Mouse (Mus musculus) right cerebral cortex, adult 2 months (tissue): ENCODE measurements around the gene Rab20.

ENCODE experiments used
- DNase-seq, 2 experiments: peaks; one replicate each; pipeline ENCODE4 v3.0.0; 2021 to 2022; ENCODE audit warnings: low spot score in 2 of 2

The Rab20 gene

GRCm38 (mm10) chr8:11454228-11454627 is 24.3 kb downstream of the Rab20 start:
- DNase-seq: no peak

DNA sequence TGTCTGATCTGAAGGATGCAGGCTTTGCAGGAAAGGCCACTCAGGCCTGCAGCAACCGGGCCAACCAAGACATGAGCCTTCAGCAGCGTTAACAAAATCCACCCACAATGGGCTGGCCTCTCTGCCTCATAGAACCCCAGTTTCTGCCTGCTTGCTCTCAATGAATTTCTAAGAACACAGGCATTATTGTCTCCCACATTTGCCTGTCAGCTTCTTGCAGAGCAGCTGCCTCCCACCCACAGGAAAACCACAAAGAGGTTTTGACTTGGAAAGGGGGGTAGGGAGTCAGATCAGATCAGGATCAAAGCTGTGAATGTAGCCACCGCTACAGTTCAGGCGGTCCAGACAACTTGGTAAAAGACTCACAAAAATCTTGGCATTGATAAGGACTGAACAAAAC is 25.5 kb downstream of the Rab20 start:
- DNase-seq: no peak

- no peak for DNase-seq
Observed at GRCm38 (mm10) chr8:11452559-11452958, 26.0 kb downstream of the Rab20 start.

GRCm38 (mm10) chr8:11452152-11452551 is 26.4 kb downstream of the Rab20 start:
- DNase-seq: no peak

DNA sequence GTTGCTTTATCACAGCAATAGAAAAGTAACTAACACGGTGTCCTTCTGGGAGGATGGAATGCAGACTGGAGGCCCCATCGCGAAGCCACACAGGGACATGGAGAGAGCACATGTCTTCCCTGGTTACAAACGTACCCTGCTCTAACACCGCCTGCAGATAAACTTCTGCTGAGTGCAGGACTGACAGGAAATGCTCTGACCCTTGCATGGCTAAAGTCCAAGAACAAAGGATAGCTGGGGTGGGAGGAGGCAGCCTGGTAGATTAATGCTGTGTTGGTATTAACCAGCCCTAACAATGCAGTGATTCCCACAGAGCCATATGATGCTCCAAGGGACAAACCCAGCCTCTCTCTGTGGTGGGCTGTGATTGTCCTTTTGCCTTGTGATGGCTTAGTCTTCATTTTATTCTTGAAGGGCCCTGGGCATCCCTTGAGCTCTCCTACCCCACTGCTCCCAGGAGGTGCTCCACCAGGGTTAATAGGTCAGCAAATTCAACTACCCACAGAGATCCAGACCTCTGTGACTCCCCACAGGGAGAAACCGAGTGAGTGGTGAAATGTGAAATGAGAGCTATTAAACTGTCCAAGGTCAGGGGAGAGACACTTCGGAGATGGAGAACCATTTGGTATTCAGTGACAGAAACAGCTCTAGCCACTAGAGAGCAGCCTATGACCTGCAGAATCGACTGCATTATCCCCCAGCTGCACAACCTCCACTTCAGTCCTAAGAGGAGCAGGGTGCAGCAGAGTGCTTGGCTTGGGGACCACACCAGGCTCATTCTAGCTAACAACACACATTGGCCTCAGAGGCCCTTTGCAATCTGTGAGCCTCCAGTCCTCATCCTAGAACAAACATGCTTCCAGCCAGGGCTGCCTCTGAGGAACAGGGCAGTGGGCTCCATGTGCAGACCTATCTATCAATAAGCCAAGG is 28.1 kb downstream of the Rab20 start:
- no peak for DNase-seq

GRCm38 (mm10) chr8:11447910-11448570 is 30.5 kb downstream of the Rab20 start:
- no peak for DNase-seq

- no peak for DNase-seq
Observed at GRCm38 (mm10) chr8:11445790-11446189, 32.7 kb downstream of the Rab20 start.

GRCm38 (mm10) chr8:11444216-11444615 is 34.3 kb downstream of the Rab20 start:
- no peak for DNase-seq

DNA sequence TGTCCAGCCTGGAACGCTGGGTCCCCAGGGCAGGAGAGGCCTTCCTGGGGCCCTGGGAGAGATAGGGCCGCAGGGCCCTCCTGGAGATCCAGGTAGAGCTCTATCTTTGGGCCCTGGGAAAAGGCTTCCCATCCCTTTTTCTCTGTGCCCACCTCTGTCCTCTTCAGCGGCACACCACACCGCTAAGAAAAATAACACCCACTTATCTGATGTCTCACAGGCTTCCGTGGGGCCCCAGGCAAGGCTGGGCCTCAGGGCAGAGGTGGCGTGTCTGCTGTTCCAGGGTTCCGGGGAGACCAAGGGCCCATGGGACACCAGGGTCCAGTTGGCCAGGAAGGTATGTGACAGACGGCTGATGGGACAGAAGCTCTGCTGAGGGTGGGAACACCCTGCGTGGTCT is 34.9 kb downstream of the Rab20 start:
- no peak for DNase-seq

- DNase-seq: no peak
Observed at GRCm38 (mm10) chr8:11441291-11441690, 37.2 kb downstream of the Rab20 start.

DNA sequence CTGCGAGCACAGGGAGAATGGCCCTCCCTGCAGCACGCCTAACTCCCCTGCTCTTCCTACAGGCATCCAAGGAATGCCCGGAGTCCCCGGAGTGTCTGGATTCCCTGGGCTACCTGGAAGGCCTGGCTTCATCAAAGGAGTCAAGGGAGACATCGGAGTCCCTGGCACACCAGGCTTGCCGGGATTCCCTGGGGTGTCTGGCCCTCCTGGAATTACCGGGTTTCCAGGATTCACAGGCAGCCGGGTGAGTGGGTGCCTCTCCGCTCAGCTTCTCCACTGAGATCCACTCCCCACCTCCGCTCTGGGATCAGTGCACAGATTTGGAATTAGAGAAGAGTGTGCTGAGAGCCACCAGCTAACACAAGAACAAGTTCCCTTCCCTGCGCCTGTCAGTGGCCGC is 40.6 kb downstream of the Rab20 start:
- peak; percentile 54 to 65 for DNase-seq

- no peak for DNase-seq
Observed at GRCm38 (mm10) chr8:11430688-11431087, 47.8 kb downstream of the Rab20 start.

- no peak for DNase-seq
Observed at GRCm38 (mm10) chr8:11423091-11423490, 55.4 kb downstream of the Rab20 start.

- peak; percentile 36 to 41 for DNase-seq
Observed at GRCm38 (mm10) chr8:11421968-11422367, 56.5 kb downstream of the Rab20 start.

DNA sequence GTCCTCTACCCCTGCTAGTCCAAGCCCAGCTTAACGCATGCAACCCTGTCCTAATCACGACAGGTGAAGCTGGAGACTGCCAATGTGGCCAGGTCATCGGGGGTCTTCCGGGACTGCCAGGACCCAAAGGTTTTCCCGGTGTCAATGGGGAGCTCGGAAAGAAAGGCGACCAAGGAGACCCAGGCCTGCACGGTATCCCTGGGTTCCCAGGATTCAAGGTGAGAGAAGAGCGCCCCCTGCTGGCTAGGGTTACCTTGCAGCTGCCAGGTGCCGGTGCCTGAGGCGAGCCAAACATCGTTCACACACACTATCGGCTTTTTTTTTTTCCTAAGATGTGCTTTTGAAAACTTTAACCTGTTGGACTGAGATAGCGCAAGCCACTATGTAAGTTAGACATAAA is 57.4 kb downstream of the Rab20 start:
- peak; percentile 53 to 55 for DNase-seq

DNA sequence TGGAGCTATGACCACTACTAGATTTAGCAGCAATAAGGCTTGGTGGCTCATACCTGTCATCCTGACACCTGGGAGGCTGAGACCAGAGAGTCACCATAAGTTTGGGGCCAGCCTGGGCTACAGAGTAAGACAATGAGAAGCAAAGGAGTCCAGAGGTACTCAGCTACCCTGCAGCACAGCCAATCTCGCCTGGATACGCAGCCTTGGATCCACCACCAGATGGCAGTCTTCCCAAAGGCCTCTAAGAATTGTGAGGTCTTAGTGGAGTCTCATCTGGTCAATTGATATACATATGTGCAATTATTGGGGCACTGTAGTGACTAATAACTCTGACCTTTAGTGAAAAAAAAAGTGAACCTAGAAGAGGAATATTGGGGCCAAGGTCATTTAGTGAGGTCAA is 58.9 kb downstream of the Rab20 start:
- DNase-seq: peak; percentile 58 to 63

- DNase-seq: peak; percentile 60 to 79
Observed at GRCm38 (mm10) chr8:11419232-11419631, 59.3 kb downstream of the Rab20 start.

DNA sequence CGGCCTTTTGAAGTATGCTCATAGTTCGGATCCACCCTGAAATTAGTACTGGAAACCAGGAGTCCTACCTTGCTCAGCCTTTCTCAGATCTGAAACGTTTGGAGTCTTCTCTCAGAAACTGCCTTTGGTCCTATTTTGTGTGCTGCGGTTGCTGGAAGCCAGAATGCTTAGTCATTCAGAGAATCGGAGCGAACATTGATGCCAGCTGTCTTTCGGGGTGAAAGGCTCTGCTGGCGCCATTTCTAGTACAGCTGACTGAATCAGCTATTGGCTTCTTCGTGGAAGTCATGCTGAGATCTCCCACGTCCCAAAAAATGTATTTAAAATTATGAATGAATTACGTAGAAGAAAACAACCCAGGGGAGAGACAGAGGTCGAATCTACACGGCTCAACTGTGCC is 60.7 kb downstream of the Rab20 start:
- DNase-seq: peak; percentile 56 to 60

- DNase-seq: no peak
Observed at GRCm38 (mm10) chr8:11415089-11415488, 63.4 kb downstream of the Rab20 start.

DNA sequence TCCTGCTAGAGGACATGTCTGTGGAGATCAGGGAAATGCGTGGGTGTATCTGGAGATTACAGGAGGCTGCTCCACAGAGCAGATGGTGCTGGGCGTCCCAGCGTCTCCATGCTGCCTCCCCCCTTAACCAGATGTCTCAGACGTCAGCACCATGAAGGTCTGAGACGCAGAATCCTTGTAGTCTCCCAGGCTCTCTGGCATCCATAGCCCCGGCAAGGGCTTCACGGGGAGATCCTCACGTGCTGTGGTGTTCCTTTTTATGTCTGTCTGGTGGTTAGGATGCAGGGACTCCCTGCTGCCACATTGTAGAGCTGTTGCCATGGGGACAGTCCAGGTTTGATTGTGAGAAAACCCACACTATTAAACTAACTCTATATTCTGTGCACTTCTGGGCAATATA is 64.2 kb downstream of the Rab20 start:
- peak; percentile 75 to 83 for DNase-seq

DNA sequence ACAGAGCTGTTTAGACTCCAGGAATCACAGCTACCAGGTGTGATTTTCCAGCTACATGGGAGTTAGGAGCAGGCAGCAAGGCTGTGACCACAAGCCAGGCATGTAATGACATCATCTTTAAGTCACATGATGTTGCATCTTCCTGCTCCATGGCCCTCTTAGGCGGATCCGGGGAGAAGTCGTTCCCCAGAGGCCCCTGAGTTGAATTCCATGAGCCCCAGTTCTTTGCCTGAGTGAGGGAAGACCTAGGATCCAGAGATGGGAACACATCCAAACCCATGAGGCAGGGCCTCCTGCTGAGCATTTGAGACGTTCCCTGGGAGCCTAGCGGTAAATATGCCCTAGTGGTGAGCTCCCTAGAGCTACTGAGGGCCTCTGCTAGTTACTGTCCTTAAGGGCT is 66.1 kb downstream of the Rab20 start:
- DNase-seq: no peak

DNA sequence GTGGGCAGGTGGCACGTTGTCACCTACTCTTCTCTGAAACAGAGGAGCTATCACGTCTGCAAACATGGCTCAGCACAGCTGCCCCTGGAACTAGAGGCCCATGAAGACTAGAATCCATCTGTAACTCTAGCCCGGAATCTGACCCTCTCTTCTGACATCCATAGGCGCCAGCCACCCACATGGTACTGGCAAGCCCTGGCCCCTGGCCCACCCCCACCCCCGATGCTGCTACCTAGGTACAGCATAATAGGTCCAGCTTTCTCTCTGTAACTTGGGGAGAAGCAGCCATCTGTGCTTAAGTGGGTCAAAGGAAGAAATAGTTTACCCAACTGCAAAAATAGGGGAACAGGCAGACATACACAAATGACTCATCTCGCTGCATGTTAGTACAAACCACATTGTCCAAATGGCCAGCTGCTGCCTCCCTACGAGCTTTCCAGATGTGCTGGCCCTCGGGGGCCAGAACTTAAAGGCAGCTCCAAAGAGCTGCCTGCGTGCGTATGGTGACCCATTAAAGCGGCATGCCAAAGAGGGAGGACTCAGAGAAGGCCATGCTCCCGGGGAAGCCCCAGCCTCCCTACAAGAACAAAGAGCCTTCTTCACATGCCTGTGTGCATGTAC is 66.9 kb downstream of the Rab20 start:
- peak in 1 of 2 experiments; percentile 12 for DNase-seq
